Mouse (Mus musculus): ENCODE measurements around the gene Rbp4. TPM values are rescaled to one million over a fixed set of nuclear protein-coding genes. Genes with fewer than 3 reads are reported as not detected.

The Rbp4 gene
- polyA plus RNA-seq, 1 experiment, result 1.1 TPM

GRCm38 (mm10) chr19:38077851-38078540 lies 47.1 kb downstream of the Rbp4 start:
- TF ChIP-seq CTCF (IDR thresholded peaks at IDR 0.05; ENCODE audit: extremely low read depth, insufficient read depth, insufficient read length, insufficient replicate concordance), result no peak
- TF ChIP-seq POLR2A (IDR thresholded peaks at IDR 0.05; ENCODE audit: low read depth, low read length), result no peak
- H3K4me1 ChIP-seq (ENCODE audit: control insufficient read depth, insufficient read depth, insufficient read length), result no peaks in the 10 kb centered on the region
- no peak overlapping the region for H3K4me3 ChIP-seq (ENCODE audit: extremely low read depth, insufficient read depth, insufficient read length)
- no peaks in the 10 kb centered on the region for H3K36me3 ChIP-seq (ENCODE audit: control insufficient read depth, insufficient read depth, low read length)
- WGBS, result 79% methylated on average over 3 of the region's 3 CpGs
- H3K27ac ChIP-seq (ENCODE audit: insufficient read depth, low read length), result no peak overlapping the region
- no peak for DNase-seq (ENCODE audit: low read depth in 1 of 2, low spot score in 2 of 2)
- H3K27me3 ChIP-seq (ENCODE audit: control insufficient read depth, insufficient read depth, low read length), result no peaks in the 10 kb centered on the region

GRCm38 (mm10) chr19:38076251-38076650 lies 48.8 kb downstream of the Rbp4 start:
- Histone ChIP-seq H3K27ac (ENCODE audit: insufficient read depth, low read length) (no peak overlapping the region), H3K36me3 (ENCODE audit: control insufficient read depth, insufficient read depth, low read length) (no peaks in the 10 kb centered on the region), H3K4me1 (ENCODE audit: control insufficient read depth, insufficient read depth, insufficient read length) (no peaks in the 10 kb centered on the region), H3K4me3 (ENCODE audit: extremely low read depth, insufficient read depth, insufficient read length) (no peak overlapping the region), H3K27me3 (ENCODE audit: control insufficient read depth, insufficient read depth, low read length) (no peaks in the 10 kb centered on the region)
- TF ChIP-seq POLR2A (IDR thresholded peaks at IDR 0.05; ENCODE audit: low read depth, low read length), result no peak
- TF ChIP-seq CTCF (IDR thresholded peaks at IDR 0.05; ENCODE audit: extremely low read depth, insufficient read depth, insufficient read length, insufficient replicate concordance), result no peak
- 89% methylated on average over 2 of the region's 2 CpGs for WGBS
- DNase-seq (ENCODE audit: low read depth in 1 of 2, low spot score in 2 of 2), result no peak

DNA sequence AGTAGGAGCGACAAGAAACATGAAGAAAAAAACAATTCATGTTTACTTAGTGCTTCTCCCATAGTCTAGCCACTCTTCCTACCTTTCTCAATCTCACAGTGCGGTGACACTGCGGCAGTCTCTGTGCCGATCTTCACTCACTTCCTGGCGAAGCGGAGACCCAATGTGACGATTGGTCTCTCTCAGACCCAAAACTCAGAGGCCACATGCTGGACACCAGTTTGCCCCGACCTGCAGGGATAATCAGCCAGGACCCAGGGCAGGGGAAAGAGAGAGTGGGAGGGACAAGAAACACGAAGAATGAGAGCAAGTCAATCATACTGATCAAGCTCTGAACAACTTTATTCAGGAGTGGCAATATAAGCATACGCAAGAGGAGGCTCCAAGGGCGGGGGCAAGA lies 50.0 kb downstream of the Rbp4 start:
- Histone ChIP-seq H3K27ac (ENCODE audit: insufficient read depth, low read length) (no peak overlapping the region), H3K4me3 (ENCODE audit: extremely low read depth, insufficient read depth, insufficient read length) (no peak overlapping the region), H3K27me3 (ENCODE audit: control insufficient read depth, insufficient read depth, low read length) (no peaks in the 10 kb centered on the region), H3K36me3 (ENCODE audit: control insufficient read depth, insufficient read depth, low read length) (peaks cover 2% of the 10 kb centered on the region; the same call in 1 of the 2 replicates), H3K4me1 (ENCODE audit: control insufficient read depth, insufficient read depth, insufficient read length) (no peaks in the 10 kb centered on the region)
- no peak for DNase-seq (ENCODE audit: low read depth in 1 of 2, low spot score in 2 of 2)
- TF ChIP-seq POLR2A (IDR thresholded peaks at IDR 0.05; ENCODE audit: low read depth, low read length), result no peak
- no peak for TF ChIP-seq CTCF (IDR thresholded peaks at IDR 0.05; ENCODE audit: extremely low read depth, insufficient read depth, insufficient read length, insufficient replicate concordance)
- 91% methylated on average over 11 of the region's 11 CpGs for WGBS

DNA sequence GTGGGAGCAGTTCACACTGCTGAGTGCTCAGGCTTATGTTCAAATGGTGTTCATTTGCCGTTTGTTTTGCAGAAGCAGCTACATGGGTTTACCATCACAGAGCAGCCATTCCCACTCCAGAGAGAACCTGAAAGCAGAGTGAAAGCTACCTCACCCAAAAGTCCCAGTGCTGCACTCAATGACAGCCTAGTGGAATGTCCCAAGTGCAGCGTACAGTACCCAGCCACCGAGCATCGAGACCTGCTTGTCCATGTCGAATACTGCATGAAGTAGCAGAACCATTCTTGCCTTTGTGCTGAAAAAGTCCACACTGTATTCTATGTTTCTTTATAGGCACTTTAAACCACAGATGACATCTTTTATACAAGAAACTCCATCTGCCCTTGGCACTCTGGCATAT lies 51.9 kb downstream of the Rbp4 start:
- peaks cover 2% of the 10 kb centered on the region; the same call in 1 of the 2 replicates for H3K36me3 ChIP-seq (ENCODE audit: control insufficient read depth, insufficient read depth, low read length)

More for the DNA sequence above, 51.9 kb downstream of the Rbp4 start:
- no peaks in the 10 kb centered on the region for H3K27me3 ChIP-seq (ENCODE audit: control insufficient read depth, insufficient read depth, low read length)
- TF ChIP-seq POLR2A (IDR thresholded peaks at IDR 0.05; ENCODE audit: low read depth, low read length) (no peak), CTCF (IDR thresholded peaks at IDR 0.05; ENCODE audit: extremely low read depth, insufficient read depth, insufficient read length, insufficient replicate concordance) (no peak)
- no peak overlapping the region for H3K27ac ChIP-seq (ENCODE audit: insufficient read depth, low read length)
- H3K4me1 ChIP-seq (ENCODE audit: control insufficient read depth, insufficient read depth, insufficient read length), result no peaks in the 10 kb centered on the region
- H3K4me3 ChIP-seq (ENCODE audit: extremely low read depth, insufficient read depth, insufficient read length), result no peak overlapping the region
- WGBS, result 97% methylated on average over 5 of the region's 5 CpGs
- DNase-seq (ENCODE audit: low read depth in 1 of 2, low spot score in 2 of 2), result no peak

Other genes with a start within 250 kb of the Rbp4 start
- 10.6 and 11.7 TPM in 2 replicates for gene Myof, start 81.7 kb downstream of the Rbp4 start, polyA plus RNA-seq (2012; rRNA removed)
- 0.94 and 1.2 TPM in 2 replicates for gene Cep55, start 70.3 kb downstream of the Rbp4 start, polyA plus RNA-seq (2012; rRNA removed)
- 2.9 and 3.6 TPM in 2 replicates for gene Ffar4, start 28.2 kb downstream of the Rbp4 start, polyA plus RNA-seq (2012; rRNA removed)
- gene Pde6c, start 7.5 kb upstream of the Rbp4 start, polyA plus RNA-seq (2012; rRNA removed), result not detected in 2 replicates
- gene Fra10ac1, start 98.9 kb upstream of the Rbp4 start, polyA plus RNA-seq (2012; rRNA removed), result 2.7 and 2.9 TPM in 2 replicates
- gene Lgi1, start 139.3 kb upstream of the Rbp4 start, polyA plus RNA-seq (2012; rRNA removed), result 0.02 TPM in 2 replicates

Measured in spleen, adult 2 months (tissue).